Mouse (Mus musculus) left cerebral cortex, adult 2 months (tissue): ENCODE results near the gene Dtymk. TPM values are rescaled to one million over a fixed set of nuclear protein-coding genes. Genes with fewer than 3 reads are reported as not detected.
"Not testable (repeated sequence)": the region's sequence is repeated elsewhere in the genome, so short reads cannot be mapped to it uniquely, and the experiment has no call there.

Experiments used
- DNase-seq, 2 experiments: peaks; one replicate each; pipeline ENCODE4 v3.0.0; 2021 to 2022; ENCODE audit warnings: low spot score in 2 of 2, mixed read lengths in 1 of 2; ENCODE audit errors: extremely low spot score in 1 of 2
- H3K27ac ChIP-seq: fragments of 200-600 bp; 2 replicates; pipeline ENCODE4 v1.8.1; 2022
- H3K4me3 ChIP-seq: fragments of 200-600 bp; 2 replicates; pipeline ENCODE4 v1.8.1; 2022
- CTCF ChIP-seq: fragments of 200-600 bp; IDR thresholded peaks from 2 replicates; pipeline ENCODE4 v1.8.1; 2022; ENCODE audit warnings: antibody characterized with exemption, mild to moderate bottlenecking, moderate library complexity
- intact Hi-C: fragments of 180-260 bp; cut with DNase I; formaldehyde crosslinking; loops from one replicate; pipeline ENCODE4 v1.15.1; 2025
- total RNA-seq, 2 experiments: library from RNA; stranded (reverse); gene quantifications; 2 replicates each; pipeline ENCODE4 v1.2.3; 2021

Gene Dtymk
- total RNA-seq, 2 experiments from 2014 or later, result 50.8 to 52.5 TPM

DNA sequence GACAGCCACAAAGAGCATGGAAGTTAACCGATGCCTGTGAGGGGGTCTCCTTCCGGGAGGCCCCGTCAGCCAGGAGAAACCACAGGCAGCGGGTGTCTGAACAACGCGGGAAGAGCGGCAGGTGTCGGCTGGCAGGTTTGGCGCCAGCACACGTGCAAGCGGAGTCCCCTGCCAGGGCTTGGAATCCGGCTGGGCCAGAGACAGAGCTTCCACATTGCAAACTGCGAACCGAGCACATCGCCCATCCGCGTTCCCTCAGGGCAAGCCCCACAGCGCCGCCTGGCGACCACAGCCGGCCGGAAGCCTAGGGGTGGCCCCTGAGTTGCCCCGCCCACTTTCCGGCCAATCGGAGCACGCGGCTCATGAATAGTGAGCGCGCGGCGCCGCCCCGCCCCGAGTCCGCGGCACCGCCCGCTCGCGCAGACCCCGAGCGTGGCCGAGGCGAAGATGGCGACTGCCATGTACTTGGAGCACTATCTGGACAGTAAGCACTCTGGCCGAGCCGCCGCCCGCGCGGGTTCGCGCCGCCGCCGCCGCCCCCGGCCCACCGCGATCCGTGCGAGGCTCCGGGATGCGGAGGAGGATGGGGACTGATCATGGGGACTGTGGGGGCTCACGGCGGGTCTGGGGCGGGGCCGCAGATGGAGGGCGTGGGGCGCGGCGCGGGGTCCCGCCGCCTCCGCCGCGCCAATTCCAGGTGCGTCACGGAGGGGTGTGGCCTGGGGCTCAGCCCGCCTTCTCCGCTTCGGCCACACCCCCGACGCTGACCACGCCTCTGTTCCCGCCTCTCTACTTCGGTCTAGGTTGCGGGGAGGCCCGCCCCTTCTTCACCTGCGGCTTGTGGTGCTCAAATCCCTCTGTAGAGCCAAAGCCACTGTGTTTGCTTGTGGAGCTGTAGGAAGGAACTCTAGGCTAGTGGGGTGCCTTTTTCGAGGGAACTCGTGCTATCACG, 2.1 kb upstream of the Dtymk start, which contains the start of gene Ing5:
Gene Ing5, plus strand, starts transcription at position 410 of the 952 bp plus-strand sequence.
- TF ChIP-seq CTCF, result peak; percentile 99
- DNase-seq, result peak; percentile 100
- Histone ChIP-seq H3K27ac (peak within 1 kb of the TSS; percentile 94), H3K4me3 (peak within 1 kb of the TSS; percentile 57)
- intact Hi-C loops, result loop anchor here (2.0 to 5.0 kb wide), 3 partner anchors 49 to 292 kb away; partner anchors contain the start of genes Farp2 and Thap4

DNA sequence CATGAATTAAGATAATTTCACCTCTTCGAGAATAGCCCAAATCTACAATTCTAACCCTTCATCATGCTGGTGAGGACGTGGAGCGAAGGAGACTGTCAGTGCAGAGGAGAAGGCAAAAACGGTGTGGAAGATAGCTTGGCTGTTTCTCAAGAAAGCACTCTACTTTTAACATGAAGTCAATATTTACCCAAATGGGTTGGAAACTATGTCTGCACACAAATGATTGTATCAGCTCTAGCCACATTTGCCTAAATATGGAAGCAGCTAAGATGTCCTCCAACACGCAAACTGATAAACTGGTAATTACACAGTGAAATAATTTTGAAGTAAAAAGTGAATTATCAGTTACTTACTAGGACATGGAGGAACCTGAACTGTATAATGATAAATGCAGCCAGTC, 1.0 kb upstream of the Dtymk start:
- no peak for DNase-seq
- Histone ChIP-seq H3K4me3 (no peak overlapping the region), H3K27ac (no peak overlapping the region)
- TF ChIP-seq CTCF, result no peak
- intact Hi-C loops, result loop anchor here (2.0 to 5.0 kb wide), 3 partner anchors 48 to 290 kb away; partner anchors contain the start of genes Farp2 and Thap4

DNA sequence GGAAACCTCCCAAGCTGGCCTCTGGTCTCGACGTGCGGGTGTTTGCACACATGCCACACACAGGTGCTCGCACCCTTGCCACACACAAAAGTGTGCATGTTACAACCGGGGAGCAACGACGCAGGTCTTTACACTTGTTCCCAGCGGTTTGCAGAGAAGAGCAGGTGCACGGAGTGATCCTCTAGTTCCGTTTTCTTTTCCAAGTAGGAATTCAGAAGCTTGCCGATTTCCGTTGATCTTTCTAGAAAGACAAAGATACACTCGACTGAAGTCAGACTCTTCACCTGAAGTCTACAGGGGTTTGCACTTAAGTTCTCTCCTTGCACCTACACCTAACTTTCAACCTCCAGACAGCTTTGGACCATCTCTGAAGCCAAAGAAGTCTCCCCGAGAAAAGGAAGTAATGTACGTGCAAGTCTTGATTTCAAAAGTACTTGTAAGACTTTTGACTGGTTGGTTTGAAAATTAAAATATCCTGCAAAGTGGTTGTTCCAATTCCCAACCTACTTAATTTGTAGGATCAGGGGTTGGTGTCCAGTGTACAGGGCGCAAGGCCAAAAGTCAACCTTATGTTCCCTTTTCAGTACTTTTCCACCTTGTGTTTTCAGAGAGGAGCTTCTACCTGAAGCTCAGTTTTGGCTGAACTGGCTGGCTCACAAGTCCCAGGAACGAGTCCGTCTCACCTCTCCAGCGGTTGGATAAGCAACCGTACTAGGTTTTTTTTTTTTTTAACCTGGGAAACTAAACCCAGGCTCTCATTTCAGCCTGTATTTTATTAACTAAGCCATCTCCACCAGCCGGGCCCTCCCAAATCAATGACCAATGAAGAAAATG, 847 bp downstream of the Dtymk start:
- H3K27ac ChIP-seq, result peak overlapping the region; percentile 75; the same call in 1 of the 2 replicates
- intact Hi-C loops, result loop anchor here (5.0 kb wide), 1 partner anchor 289 kb away; the partner anchor contains the start of gene Farp2
- no peak for DNase-seq
- no peak for TF ChIP-seq CTCF
- H3K4me3 ChIP-seq, result peak overlapping the region; percentile 92

DNA sequence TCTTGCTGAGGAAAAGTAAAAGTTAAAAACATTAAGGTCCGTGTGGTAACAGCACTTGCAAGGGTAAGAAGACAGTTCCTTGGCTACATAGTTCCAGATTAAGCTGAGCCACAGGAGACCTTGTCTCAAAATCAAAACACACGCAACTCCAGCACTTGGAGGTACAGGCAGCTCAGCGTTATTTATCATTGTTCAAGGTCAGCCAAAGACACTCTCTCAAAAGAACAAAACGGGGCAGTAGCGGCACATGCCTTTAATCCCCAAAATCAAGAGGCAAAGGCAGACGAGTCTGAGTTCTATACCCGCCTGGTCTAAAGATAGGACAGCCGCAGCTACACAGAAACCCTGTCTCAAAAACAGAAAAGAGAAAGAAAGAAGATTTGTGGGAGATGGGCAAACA, 5.8 kb downstream of the Dtymk start:
- no peak for TF ChIP-seq CTCF
- no peak for DNase-seq
- Histone ChIP-seq H3K27ac (no peak overlapping the region), H3K4me3 (no peak overlapping the region)
- intact Hi-C loops, result no loop called here

DNA sequence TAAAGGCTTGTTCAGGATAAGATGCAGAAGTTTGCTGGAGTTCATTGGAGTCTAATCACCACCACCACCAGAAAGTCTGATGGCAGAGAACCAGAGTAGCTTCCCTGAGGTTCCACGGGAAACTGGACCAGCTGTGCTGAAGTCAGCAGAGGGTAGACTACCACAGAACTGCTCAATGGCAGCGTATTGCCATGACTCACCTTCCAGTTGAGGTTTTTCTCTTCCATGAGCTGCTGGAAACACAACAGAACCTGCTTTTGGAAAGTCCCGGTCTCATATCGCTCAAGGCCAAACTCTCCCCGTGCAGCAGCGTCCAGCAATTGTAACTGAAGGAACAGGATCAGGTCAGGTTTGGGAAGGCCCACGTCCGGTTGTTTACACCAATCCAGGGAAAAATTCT, 7.2 kb downstream of the Dtymk start:
- Histone ChIP-seq H3K27ac (no peak overlapping the region), H3K4me3 (no peak overlapping the region)
- intact Hi-C loops, result no loop called here
- no peak for DNase-seq
- TF ChIP-seq CTCF, result no peak

DNA sequence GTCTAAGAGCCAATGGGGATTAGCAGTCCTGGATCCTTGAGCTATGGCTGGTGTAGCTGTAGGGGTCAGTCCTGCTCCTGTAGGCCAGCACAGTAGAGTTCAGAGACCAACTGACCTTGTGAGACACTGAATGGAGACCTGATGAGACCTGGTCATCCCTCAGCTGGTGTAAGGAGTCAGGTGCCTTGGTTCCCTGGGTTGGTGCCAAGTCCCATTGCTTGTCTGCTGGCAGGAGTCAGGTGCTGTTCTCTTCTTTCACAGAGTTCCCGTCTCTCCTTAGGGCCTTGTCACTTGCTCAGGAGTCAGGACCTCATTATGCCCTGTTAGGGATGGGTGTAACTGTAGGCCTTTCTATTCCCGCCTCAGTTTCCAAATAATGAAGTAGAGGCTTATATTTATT, 14.8 kb downstream of the Dtymk start:
- DNase-seq, result no peak
- H3K4me3 ChIP-seq, result no peak overlapping the region
- H3K27ac ChIP-seq, result no peak overlapping the region
- intact Hi-C loops, result no loop called here
- no peak for TF ChIP-seq CTCF

DNA sequence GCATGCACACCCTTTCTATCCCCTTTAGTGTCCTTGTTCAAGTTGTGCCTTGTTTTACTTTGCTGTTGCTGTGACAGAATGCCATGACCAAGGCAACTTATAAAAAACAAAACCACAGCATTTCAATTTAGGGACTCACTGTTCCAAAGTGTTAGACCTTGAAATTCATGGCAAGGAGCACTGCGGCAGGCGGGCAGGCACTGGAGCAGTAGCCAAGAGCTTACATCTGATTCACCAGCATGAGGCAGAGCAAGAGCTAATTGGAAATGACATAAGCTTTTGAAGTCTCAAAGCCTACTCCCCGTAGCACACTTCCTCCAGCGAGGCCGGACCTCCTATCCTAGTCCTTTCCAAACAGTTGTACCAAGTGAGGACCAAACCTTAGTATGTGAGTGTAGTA, 25.0 kb downstream of the Dtymk start:
- DNase-seq, result no peak
- Histone ChIP-seq H3K27ac (no peak overlapping the region), H3K4me3 (no peak overlapping the region)
- intact Hi-C loops, result no loop called here
- TF ChIP-seq CTCF, result no peak

DNA sequence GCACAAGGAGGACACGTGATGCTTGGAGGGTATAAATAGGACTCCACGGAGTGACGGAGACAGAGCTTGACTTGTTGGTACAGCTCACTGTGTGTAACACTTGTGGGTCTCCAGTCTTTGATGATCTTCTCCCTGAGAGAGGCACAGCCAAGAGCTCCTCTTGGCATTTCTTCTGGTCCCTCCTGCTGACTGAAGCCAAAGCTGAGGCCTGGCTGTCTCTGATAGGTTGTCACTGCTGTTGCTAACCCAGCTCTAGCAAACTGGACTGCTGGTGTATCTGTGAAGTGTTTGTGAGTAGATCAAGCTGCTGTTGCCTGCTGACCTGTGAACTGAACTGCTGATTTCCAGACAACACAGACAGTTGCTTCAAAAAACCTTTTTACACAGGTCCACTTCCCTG, 31.8 kb downstream of the Dtymk start:
- no peak for TF ChIP-seq CTCF
- Histone ChIP-seq H3K4me3 (no peak overlapping the region), H3K27ac (no peak overlapping the region)
- intact Hi-C loops, result no loop called here
- no peak for DNase-seq

DNA sequence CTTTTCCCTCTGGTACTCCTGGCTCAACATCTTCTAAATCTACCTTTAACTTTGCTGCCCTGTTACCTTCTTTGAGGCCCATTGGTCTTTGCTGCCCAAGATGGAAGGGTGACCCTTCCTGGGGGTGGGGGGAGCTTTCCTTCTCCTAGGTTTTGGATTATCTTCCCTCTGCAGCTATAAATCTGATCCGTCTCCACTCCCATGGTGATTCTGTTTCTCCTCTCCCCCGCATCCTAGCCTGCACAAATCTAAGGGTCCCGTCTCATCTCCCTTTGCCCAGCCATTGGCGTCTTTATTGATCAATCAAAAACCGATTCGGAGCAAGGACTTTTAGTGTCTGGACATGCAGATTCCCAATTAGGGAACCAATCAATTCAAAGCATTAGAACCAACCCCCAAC, 34.1 kb downstream of the Dtymk start:
- intact Hi-C loops, result no loop called here
- no peak for TF ChIP-seq CTCF
- Histone ChIP-seq H3K4me3 (no peak overlapping the region), H3K27ac (no peak overlapping the region)
- DNase-seq, result no peak

DNA sequence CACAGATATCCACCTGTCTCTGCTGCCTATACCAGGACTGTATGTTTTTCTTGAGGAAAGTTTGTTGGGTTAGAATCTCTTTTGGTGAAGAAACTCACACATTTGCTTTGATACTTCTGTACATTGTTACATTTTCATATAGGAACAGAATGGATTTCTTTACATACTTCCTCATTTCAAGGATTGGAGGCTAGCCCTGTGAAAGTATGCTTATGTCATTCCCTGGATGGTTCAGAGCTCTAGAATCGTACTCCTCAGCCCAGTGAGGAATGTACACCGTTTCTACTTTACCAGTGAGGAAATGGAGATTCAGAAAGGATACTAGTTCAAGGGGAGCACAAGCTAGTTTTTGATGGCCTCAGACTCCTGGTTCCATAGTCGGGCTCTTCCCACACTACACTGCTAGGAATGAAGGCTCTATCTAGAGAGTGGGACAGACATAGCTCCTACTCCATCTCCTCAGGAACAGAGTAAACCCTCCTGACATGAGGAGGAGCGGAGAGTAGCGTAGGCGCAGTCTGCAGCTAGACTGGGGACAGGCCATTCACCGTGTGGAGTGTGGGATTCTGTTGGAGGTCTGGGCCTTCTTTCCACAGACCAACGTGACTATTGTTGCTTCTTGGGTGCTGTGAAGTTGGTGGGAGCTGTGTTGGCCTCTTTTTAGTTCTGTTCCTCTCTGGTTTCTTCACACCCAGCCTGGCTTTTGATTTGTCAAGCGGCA, 36.7 kb downstream of the Dtymk start:
- no peak for TF ChIP-seq CTCF
- intact Hi-C loops, result no loop called here
- no peak overlapping the region for H3K4me3 ChIP-seq
- no peak for DNase-seq
- H3K27ac ChIP-seq, result no peak overlapping the region

DNA sequence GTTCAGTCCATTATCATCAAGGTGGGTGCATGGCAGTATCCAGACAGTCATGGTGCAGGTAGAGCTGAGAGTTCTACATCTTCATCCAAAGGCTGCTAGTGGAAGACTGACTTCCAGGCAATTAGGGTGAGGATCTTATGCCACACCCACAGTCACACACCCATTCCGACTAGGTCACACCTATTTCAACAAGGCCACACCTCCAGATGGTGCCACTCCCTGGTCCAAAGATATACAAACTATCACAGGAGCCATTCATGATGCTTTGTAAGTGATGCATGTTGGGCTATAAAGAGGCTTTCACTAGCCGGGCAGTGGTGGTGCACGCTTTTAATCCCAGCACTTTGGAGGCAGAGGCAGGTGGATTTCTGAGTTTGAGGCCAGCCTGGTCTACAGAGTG, 38.2 kb downstream of the Dtymk start:
- H3K27ac ChIP-seq, intact Hi-C loops, H3K4me3 ChIP-seq, DNase-seq: not testable (repeated sequence)
